Mouse (Mus musculus) embryonic facial prominence, embryonic 12.5 days (tissue): ENCODE results near the gene Mep1a. TPM values are rescaled to one million over a fixed set of nuclear protein-coding genes. Genes with fewer than 3 reads are reported as not detected.
A peak's percentile ranks its signal among the peaks of the same experiment; 100 is the strongest.

Source experiments
- ATAC-seq: fragments of 200-750 bp; cut with Nextera tagmentation; 2 replicates; pipeline ENCODE4 v1.8.0; 2017; ENCODE audit not compliant: insufficient number of reproducible peaks, insufficient read depth, low FRiP score, low TSS enrichment
- H3K27ac ChIP-seq: fragments of 300-500 bp; sonication (generic); 2 replicates; pipeline ENCODE4 v1.5.1; 2016; ENCODE audit warnings: mild to moderate bottlenecking
- H3K27me3 ChIP-seq: fragments of 300-500 bp; sonication (generic); 2 replicates; pipeline ENCODE4 v1.6.1; 2016; ENCODE audit warnings: mild to moderate bottlenecking, moderate library complexity
- H3K36me3 ChIP-seq: fragments of 300-500 bp; sonication (generic); 2 replicates; pipeline ENCODE4 v1.6.1; 2016; ENCODE audit warnings: mild to moderate bottlenecking
- H3K4me1 ChIP-seq: fragments of 300-500 bp; sonication (generic); 2 replicates; pipeline ENCODE4 v1.6.1; 2016
- H3K4me2 ChIP-seq: fragments of 300-500 bp; sonication (generic); replicated peaks from 2 replicates; pipeline ENCODE4 v1.6.1; 2016; ENCODE audit warnings: mild to moderate bottlenecking, moderate library complexity
- H3K4me3 ChIP-seq: fragments of 300-500 bp; sonication (generic); 2 replicates; pipeline ENCODE4 v1.5.1; 2016; ENCODE audit warnings: mild to moderate bottlenecking
- H3K9ac ChIP-seq: fragments of 300-500 bp; sonication (generic); 2 replicates; pipeline ENCODE4 v1.6.1; 2016; ENCODE audit warnings: mild to moderate bottlenecking, moderate library complexity
- H3K9me3 ChIP-seq: fragments of 300-500 bp; sonication (generic); 2 replicates; pipeline ENCODE4 v1.6.1; 2016; ENCODE audit warnings: mild to moderate bottlenecking, moderate library complexity
- WGBS: fragments of 180-500 bp; shearing (Covaris S2); methylation state at CpG from one replicate; pipeline ENCODE4 v1.1.7; 2016; 5-methylcytosine and 5-hydroxymethylcytosine counted together
- polyA plus RNA-seq: library from polyadenylated mRNA; unstranded; fragments of >200 nt; fragmentation: Nextera tagmentation; extraction: Ambion mirVana; gene quantifications from 2 replicates; pipeline ENCODE4 v1.2.1, GENCODE M21; 2016

The Mep1a gene
- polyA plus RNA-seq, 1 experiment from 2014 or later, result not detected

DNA sequence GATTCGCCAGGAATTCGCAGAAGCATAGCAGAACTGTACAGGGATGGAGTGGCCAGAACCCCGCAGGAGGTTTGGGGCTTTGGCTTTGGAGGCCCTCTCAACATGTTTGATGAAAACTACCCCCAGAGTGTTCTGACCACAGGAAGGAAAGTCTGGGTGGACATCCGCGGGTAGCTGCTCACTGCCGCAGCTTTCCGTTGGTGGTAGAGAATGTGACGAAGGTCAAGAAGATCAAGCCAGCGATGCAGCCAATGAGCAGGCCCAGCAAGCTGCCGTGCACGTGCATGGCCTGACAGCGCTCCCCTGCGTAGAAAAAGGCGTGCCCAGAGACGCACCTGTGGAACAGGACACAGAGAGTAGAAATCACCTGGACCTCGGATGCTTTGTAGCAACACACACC, 27.8 kb downstream of the Mep1a start:
- WGBS, result 90% methylated on average over 16 of the region's 16 CpGs
- no peak overlapping the region for H3K4me3 ChIP-seq
- no peaks in the 10 kb centered on the region for H3K9me3 ChIP-seq
- H3K27me3 ChIP-seq, result no peaks in the 10 kb centered on the region
- H3K4me1 ChIP-seq, result peaks cover 5% of the 10 kb centered on the region; the same call in 1 of the 2 replicates
- no peak for ATAC-seq
- no peak overlapping the region for H3K9ac ChIP-seq
- H3K36me3 ChIP-seq, result no peaks in the 10 kb centered on the region
- no peak overlapping the region for H3K4me2 ChIP-seq
- H3K27ac ChIP-seq, result no peak overlapping the region

- WGBS, result 82% methylated on average over 4 of the region's 4 CpGs
- Histone ChIP-seq H3K4me3 (no peak overlapping the region), H3K27me3 (no peaks in the 10 kb centered on the region), H3K4me2 (no peak overlapping the region), H3K36me3 (no peaks in the 10 kb centered on the region), H3K9ac (no peak overlapping the region), H3K27ac (no peak overlapping the region), H3K9me3 (no peaks in the 10 kb centered on the region), H3K4me1 (peaks cover 5% of the 10 kb centered on the region; the same call in 1 of the 2 replicates)
- no peak for ATAC-seq
Observed at GRCm38 (mm10) chr17:43472558-43472957, 30.1 kb downstream of the Mep1a start.

- peaks cover 5% of the 10 kb centered on the region; the same call in 1 of the 2 replicates for H3K4me1 ChIP-seq
- no peak overlapping the region for H3K9ac ChIP-seq
- 41% methylated on average over 3 of the region's 3 CpGs for WGBS
- no peak overlapping the region for H3K4me2 ChIP-seq
- no peaks in the 10 kb centered on the region for H3K27me3 ChIP-seq
- no peaks in the 10 kb centered on the region for H3K36me3 ChIP-seq
- ATAC-seq, result no peak
- H3K9me3 ChIP-seq, result no peaks in the 10 kb centered on the region
- no peak overlapping the region for H3K4me3 ChIP-seq
- H3K27ac ChIP-seq, result no peak overlapping the region
Observed at GRCm38 (mm10) chr17:43470039-43470438, 32.6 kb downstream of the Mep1a start.

GRCm38 (mm10) chr17:43460245-43461181, 42.1 kb downstream of the Mep1a start:
- H3K27ac ChIP-seq, result no peak overlapping the region
- ATAC-seq, result peak; percentile 89
- no peaks in the 10 kb centered on the region for H3K9me3 ChIP-seq
- no peaks in the 10 kb centered on the region for H3K36me3 ChIP-seq
- no peaks in the 10 kb centered on the region for H3K27me3 ChIP-seq
- peak overlapping the region; percentile 25; the same call in 1 of the 2 replicates for H3K4me2 ChIP-seq
- peaks cover 19% of the 10 kb centered on the region; the same call in 1 of the 2 replicates for H3K4me1 ChIP-seq
- 30% methylated on average over 19 of the region's 19 CpGs for WGBS
- no peak overlapping the region for H3K9ac ChIP-seq
- H3K4me3 ChIP-seq, result no peak overlapping the region

DNA sequence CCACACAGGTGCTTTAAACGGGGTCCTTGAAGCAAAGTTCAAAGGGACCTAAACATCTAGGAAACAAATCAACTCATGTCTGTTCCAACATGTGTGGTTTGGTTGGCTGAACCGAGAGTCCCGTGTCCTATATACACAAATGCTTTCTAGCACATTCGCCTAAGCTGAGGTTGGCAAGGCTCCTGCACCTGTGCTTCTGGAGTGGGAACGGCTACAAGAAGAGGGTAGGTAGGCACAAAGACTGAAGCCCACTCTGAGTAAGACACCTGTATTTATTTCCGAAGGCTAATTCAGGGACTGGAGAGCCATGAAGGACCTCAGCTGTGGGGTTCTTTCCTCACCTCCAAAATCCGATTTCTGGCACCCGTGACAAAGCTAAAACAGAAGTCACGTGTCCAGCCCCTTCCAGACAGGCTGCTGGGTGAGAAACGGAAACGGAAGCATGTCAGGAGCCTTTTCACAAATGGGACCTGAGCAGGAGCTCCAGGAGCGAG, 42.8 kb downstream of the Mep1a start:
- H3K36me3 ChIP-seq, result no peaks in the 10 kb centered on the region
- no peaks in the 10 kb centered on the region for H3K27me3 ChIP-seq
- no peaks in the 10 kb centered on the region for H3K9me3 ChIP-seq
- H3K4me2 ChIP-seq, result peak overlapping the region; percentile 25; the same call in 1 of the 2 replicates
- WGBS, result 63% methylated on average over 12 of the region's 12 CpGs
- no peak overlapping the region for H3K4me3 ChIP-seq
- H3K9ac ChIP-seq, result no peak overlapping the region
- H3K4me1 ChIP-seq, result peaks cover 19% of the 10 kb centered on the region; the same call in 1 of the 2 replicates
- no peak for ATAC-seq
- no peak overlapping the region for H3K27ac ChIP-seq

- WGBS, result 11% methylated on average over 9 of the region's 9 CpGs
- no peaks in the 10 kb centered on the region for H3K36me3 ChIP-seq
- no peak overlapping the region for H3K4me3 ChIP-seq
- no peak for ATAC-seq
- H3K9ac ChIP-seq, result no peak overlapping the region
- no peak overlapping the region for H3K27ac ChIP-seq
- H3K27me3 ChIP-seq, result no peaks in the 10 kb centered on the region
- H3K4me2 ChIP-seq, result no peak overlapping the region
- H3K4me1 ChIP-seq, result peaks cover 19% of the 10 kb centered on the region; the same call in 1 of the 2 replicates
- no peaks in the 10 kb centered on the region for H3K9me3 ChIP-seq
Observed at GRCm38 (mm10) chr17:43458598-43458997, 44.0 kb downstream of the Mep1a start.

- WGBS, result 97% methylated on average over 1 of the region's 1 CpGs
- no peak overlapping the region for H3K4me3 ChIP-seq
Observed at GRCm38 (mm10) chr17:43451216-43451615, 51.4 kb downstream of the Mep1a start.

GRCm38 (mm10) chr17:43434485-43434884, 68.1 kb downstream of the Mep1a start:
- Histone ChIP-seq H3K4me2 (no peak overlapping the region), H3K27ac (no peak overlapping the region), H3K4me3 (no peak overlapping the region), H3K4me1 (no peaks in the 10 kb centered on the region), H3K36me3 (no peaks in the 10 kb centered on the region), H3K9me3 (no peaks in the 10 kb centered on the region), H3K9ac (no peak overlapping the region), H3K27me3 (no peaks in the 10 kb centered on the region)
- 82% methylated on average over 8 of the region's 8 CpGs for WGBS
- no peak for ATAC-seq

More at GRCm38 (mm10) chr17:43451216-43451615, 51.4 kb downstream of the Mep1a start:
- Histone ChIP-seq H3K27me3 (no peaks in the 10 kb centered on the region), H3K27ac (no peak overlapping the region), H3K4me2 (no peak overlapping the region), H3K36me3 (no peaks in the 10 kb centered on the region), H3K4me1 (no peaks in the 10 kb centered on the region), H3K9me3 (no peaks in the 10 kb centered on the region), H3K9ac (no peak overlapping the region)
- no peak for ATAC-seq

DNA sequence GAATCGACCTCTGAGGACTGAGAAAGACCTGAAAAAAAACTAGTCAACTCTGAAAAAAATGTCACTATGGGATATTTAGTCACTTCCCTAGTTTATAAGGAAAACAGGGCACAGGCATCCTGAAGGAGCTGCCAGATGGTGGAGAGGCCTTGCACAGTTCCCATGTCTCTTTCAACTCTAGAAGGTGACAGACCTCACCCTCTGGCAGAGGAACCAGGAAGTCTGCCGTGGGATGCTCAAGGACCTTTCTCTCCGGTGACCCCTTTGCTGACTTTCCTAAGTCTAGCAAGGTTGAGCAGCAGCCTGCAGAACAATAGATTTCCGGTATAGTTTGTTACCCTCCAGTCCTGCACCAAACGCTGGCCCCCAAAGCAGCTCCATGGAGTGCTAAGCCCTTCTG, 70.9 kb downstream of the Mep1a start:
- Histone ChIP-seq H3K4me1 (no peaks in the 10 kb centered on the region), H3K36me3 (no peaks in the 10 kb centered on the region), H3K9ac (no peak overlapping the region), H3K4me2 (no peak overlapping the region), H3K27me3 (no peaks in the 10 kb centered on the region), H3K9me3 (no peaks in the 10 kb centered on the region), H3K4me3 (no peak overlapping the region), H3K27ac (no peak overlapping the region)
- WGBS, result 66% methylated on average over 5 of the region's 5 CpGs
- ATAC-seq, result no peak

Other genes with a start within 250 kb of the Mep1a start
- not detected in 2 replicates for gene Adgrf1, start 232.5 kb downstream of the Mep1a start, polyA plus RNA-seq
- 9.6 and 10.8 TPM in 2 replicates for gene Adgrf5, start 142.4 kb downstream of the Mep1a start, polyA plus RNA-seq
- not detected in 2 replicates for gene Ankrd66, start 40.8 kb upstream of the Mep1a start, polyA plus RNA-seq
- gene Pla2g7, start 65.3 kb upstream of the Mep1a start, polyA plus RNA-seq, result 7.3 and 8.5 TPM in 2 replicates
- gene Tdrd6, start 127.5 kb upstream of the Mep1a start, polyA plus RNA-seq, result 0.17 and 0.39 TPM in 2 replicates
- 56.7 and 66.0 TPM in 2 replicates for gene Slc25a27, start 164.4 kb upstream of the Mep1a start, polyA plus RNA-seq
- gene Cyp39a1, start 164.6 kb upstream of the Mep1a start, polyA plus RNA-seq, result 29.1 and 31.3 TPM in 2 replicates